Mouse (Mus musculus): Measurements from ENCODE around the gene Pakap. TPM values are rescaled to one million over a fixed set of nuclear protein-coding genes. Genes with fewer than 3 reads are reported as not detected.

The Pakap gene
- polyA plus RNA-seq, 1 experiment from 2014 or later: 10.5 TPM

- WGBS: 79% methylated on average over 11 of the region's 11 CpGs
- no peak for ATAC-seq (ENCODE audit: low FRiP score, low read depth)
Measured at GRCm38 (mm10) chr4:57703574-57704470, 135.8 kb downstream of the Pakap start.

GRCm38 (mm10) chr4:57704575-57704974 lies 136.6 kb downstream of the Pakap start:
- Histone ChIP-seq H3K27me3 (no peaks in the 10 kb centered on the region), H3K4me3 (no peak overlapping the region), H3K36me3 (peaks cover 4% of the 10 kb centered on the region), H3K4me2 (no peak overlapping the region), H3K9ac (no peak overlapping the region), H3K4me1 (replicated peaks) (no peaks in the 10 kb centered on the region), H3K9me3 (no peaks in the 10 kb centered on the region), H3K27ac (replicated peaks) (no peak overlapping the region)
- WGBS: 90% methylated on average over 7 of the region's 7 CpGs
- ATAC-seq (ENCODE audit: low FRiP score, low read depth): no peak

More at GRCm38 (mm10) chr4:57703574-57704470, 135.8 kb downstream of the Pakap start:
- Histone ChIP-seq H3K9ac (no peak overlapping the region), H3K9me3 (no peaks in the 10 kb centered on the region), H3K4me1 (replicated peaks) (no peaks in the 10 kb centered on the region), H3K27me3 (no peaks in the 10 kb centered on the region), H3K36me3 (no peaks in the 10 kb centered on the region), H3K27ac (replicated peaks) (no peak overlapping the region), H3K4me2 (no peak overlapping the region), H3K4me3 (no peak overlapping the region)

GRCm38 (mm10) chr4:57715849-57716248 lies 147.9 kb downstream of the Pakap start:
- peaks cover 5% of the 10 kb centered on the region; the same call in 1 of the 2 replicates for H3K4me1 ChIP-seq (replicated peaks)
- no peaks in the 10 kb centered on the region for H3K27me3 ChIP-seq
- no peak for ATAC-seq (ENCODE audit: low FRiP score, low read depth)

GRCm38 (mm10) chr4:57716735-57717134 lies 148.8 kb downstream of the Pakap start:
- no peak overlapping the region for H3K27ac ChIP-seq (replicated peaks)
- H3K27me3 ChIP-seq: no peaks in the 10 kb centered on the region
- no peak overlapping the region for H3K4me3 ChIP-seq
- WGBS: 34% methylated on average over 4 of the region's 4 CpGs
- H3K9me3 ChIP-seq: no peaks in the 10 kb centered on the region
- ATAC-seq (ENCODE audit: low FRiP score, low read depth): no peak
- H3K4me2 ChIP-seq: no peak overlapping the region
- peaks cover 7% of the 10 kb centered on the region; the same call in 1 of the 2 replicates for H3K4me1 ChIP-seq (replicated peaks)
- no peaks in the 10 kb centered on the region for H3K36me3 ChIP-seq
- no peak overlapping the region for H3K9ac ChIP-seq

More at GRCm38 (mm10) chr4:57715849-57716248, 147.9 kb downstream of the Pakap start:
- no peaks in the 10 kb centered on the region for H3K9me3 ChIP-seq
- H3K36me3 ChIP-seq: no peaks in the 10 kb centered on the region
- H3K4me2 ChIP-seq: no peak overlapping the region
- H3K9ac ChIP-seq: no peak overlapping the region
- no peak overlapping the region for H3K27ac ChIP-seq (replicated peaks)
- no peak overlapping the region for H3K4me3 ChIP-seq

DNA sequence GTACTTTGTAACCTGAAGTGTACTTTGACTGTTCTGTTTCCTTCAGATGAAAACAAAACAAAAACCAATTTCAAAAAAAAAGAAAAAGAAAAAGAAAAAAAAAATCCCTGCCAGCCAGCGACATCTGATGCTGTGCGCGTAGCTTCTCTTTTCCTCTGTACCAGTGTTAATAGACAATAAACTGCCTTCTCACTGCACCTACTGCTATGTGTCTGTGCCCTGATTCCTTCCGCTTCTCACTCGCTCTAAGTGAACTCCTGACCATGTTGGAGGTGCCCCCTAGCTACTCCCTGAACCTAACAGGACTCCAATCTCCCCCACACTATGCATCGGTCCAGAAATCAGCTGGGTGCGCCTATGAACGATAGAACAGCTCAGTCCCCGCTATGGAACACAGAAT lies 149.4 kb downstream of the Pakap start, which contains the start of gene Akap2:
Gene Akap2, plus strand, starts transcription at position 304 of the 400 bp plus-strand sequence.
- Histone ChIP-seq H3K4me3 (no peak within 1 kb of the TSS), H3K9me3 (no peaks in the 10 kb centered on the region), H3K36me3 (no peaks in the 10 kb centered on the region), H3K27me3 (no peaks in the 10 kb centered on the region), H3K27ac (replicated peaks) (no peak within 1 kb of the TSS), H3K4me1 (replicated peaks) (peaks cover 7% of the 10 kb centered on the region; the same call in 1 of the 2 replicates), H3K4me2 (no peak within 1 kb of the TSS), H3K9ac (no peak within 1 kb of the TSS)
- no peak for ATAC-seq (ENCODE audit: low FRiP score, low read depth)
- 77% methylated on average over 9 of the region's 9 CpGs for WGBS

- H3K27ac ChIP-seq (replicated peaks): no peak overlapping the region
- 93% methylated on average over 1 of the region's 1 CpGs for WGBS
Measured at GRCm38 (mm10) chr4:57719370-57719769, 151.4 kb downstream of the Pakap start.

DNA sequence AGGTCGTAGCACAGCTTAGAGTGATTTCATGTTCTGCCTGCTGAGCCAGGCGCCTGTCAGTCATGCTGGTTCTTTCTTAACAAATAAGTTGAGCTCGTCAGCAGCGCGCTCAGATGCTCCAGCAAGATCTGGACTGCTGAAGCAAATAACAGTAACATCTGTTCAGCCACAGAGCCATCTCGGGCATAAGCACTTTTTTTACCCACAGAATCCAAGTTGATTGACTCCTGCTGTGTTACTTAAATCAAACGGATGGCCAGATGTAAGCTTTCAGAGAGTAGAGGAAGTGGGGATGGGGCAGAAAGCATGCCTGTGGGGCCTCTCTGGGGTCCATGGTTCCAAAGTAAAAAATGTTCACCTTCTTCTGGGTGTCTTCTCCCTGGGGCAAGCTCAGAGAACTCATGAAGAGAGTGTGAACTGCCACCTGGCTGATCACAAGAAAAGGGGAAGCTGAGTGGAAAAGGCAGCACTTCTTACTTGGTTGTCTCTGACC lies 152.9 kb downstream of the Pakap start:
- WGBS: 29% methylated on average over 7 of the region's 7 CpGs
- peaks cover 7% of the 10 kb centered on the region; the same call in 1 of the 2 replicates for H3K4me1 ChIP-seq (replicated peaks)
- H3K9me3 ChIP-seq: no peaks in the 10 kb centered on the region
- H3K9ac ChIP-seq: no peak overlapping the region
- no peak overlapping the region for H3K4me2 ChIP-seq
- H3K27ac ChIP-seq (replicated peaks): no peak overlapping the region
- peak; percentile 38; the same call in 1 of the 2 replicates for ATAC-seq (ENCODE audit: low FRiP score, low read depth)
- no peaks in the 10 kb centered on the region for H3K27me3 ChIP-seq
- H3K36me3 ChIP-seq: no peaks in the 10 kb centered on the region
- no peak overlapping the region for H3K4me3 ChIP-seq

More at GRCm38 (mm10) chr4:57719370-57719769, 151.4 kb downstream of the Pakap start:
- Histone ChIP-seq H3K4me3 (no peak overlapping the region), H3K4me2 (no peak overlapping the region), H3K4me1 (replicated peaks) (peaks cover 7% of the 10 kb centered on the region; the same call in 1 of the 2 replicates), H3K27me3 (no peaks in the 10 kb centered on the region), H3K9me3 (no peaks in the 10 kb centered on the region), H3K36me3 (no peaks in the 10 kb centered on the region), H3K9ac (no peak overlapping the region)
- ATAC-seq (ENCODE audit: low FRiP score, low read depth): no peak

- Histone ChIP-seq H3K27me3 (no peaks in the 10 kb centered on the region), H3K9me3 (no peaks in the 10 kb centered on the region), H3K4me1 (replicated peaks) (peaks cover 4% of the 10 kb centered on the region; the same call in 1 of the 2 replicates), H3K9ac (no peak overlapping the region), H3K4me3 (no peak overlapping the region), H3K36me3 (no peaks in the 10 kb centered on the region), H3K4me2 (no peak overlapping the region), H3K27ac (replicated peaks) (no peak overlapping the region)
- 93% methylated on average over 4 of the region's 4 CpGs for WGBS
- no peak for ATAC-seq (ENCODE audit: low FRiP score, low read depth)
Measured at GRCm38 (mm10) chr4:57722296-57722695, 154.3 kb downstream of the Pakap start.

DNA sequence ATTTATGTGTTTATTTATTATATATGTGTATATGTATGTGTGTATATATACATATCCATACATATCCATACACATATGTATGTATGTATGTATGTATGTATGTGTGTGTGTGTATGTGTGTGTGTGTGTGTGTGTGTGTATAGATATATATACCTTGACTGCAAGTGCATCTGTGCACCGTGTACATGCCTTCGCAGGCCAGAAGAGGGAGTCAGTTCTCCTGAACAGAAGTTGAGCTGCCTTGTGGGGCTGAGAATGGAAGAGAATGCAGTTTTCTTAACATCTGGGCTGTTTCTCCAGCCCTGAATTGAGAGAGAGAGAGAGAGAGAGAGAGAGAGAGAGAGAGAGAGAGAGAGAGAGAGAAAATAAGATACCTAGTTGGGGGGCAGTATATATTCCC lies 155.7 kb downstream of the Pakap start:
- no peak overlapping the region for H3K9ac ChIP-seq
- no peak overlapping the region for H3K27ac ChIP-seq (replicated peaks)
- no peaks in the 10 kb centered on the region for H3K36me3 ChIP-seq
- no peak for ATAC-seq (ENCODE audit: low FRiP score, low read depth)
- WGBS: 47% methylated on average over 2 of the region's 2 CpGs
- no peaks in the 10 kb centered on the region for H3K9me3 ChIP-seq
- H3K4me3 ChIP-seq: no peak overlapping the region
- no peaks in the 10 kb centered on the region for H3K27me3 ChIP-seq
- peaks cover 4% of the 10 kb centered on the region; the same call in 1 of the 2 replicates for H3K4me1 ChIP-seq (replicated peaks)
- no peak overlapping the region for H3K4me2 ChIP-seq

DNA sequence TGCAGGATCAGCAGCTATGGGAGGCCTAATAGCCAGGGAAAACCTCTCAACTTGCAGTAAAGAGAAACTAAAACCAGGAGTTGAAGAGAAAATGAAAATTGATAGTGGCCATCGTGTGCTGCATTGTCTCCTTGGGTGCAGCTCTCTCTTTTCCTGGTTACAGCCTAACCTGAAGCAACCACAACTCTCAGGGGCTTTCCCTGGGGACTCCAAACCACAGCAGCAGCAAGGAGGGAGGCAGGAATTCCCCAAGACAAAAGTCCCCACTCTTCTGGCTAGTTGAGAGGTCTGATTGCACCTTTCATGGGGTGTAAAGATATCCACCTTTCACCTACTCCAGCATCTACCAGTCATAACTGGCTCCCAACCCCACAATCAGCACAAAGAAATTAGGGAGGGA lies 157.6 kb downstream of the Pakap start:
- H3K4me1 ChIP-seq (replicated peaks): peaks cover 4% of the 10 kb centered on the region; the same call in 1 of the 2 replicates
- H3K9ac ChIP-seq: no peak overlapping the region
- H3K27ac ChIP-seq (replicated peaks): no peak overlapping the region
- no peak for ATAC-seq (ENCODE audit: low FRiP score, low read depth)
- no peaks in the 10 kb centered on the region for H3K9me3 ChIP-seq
- H3K4me2 ChIP-seq: no peak overlapping the region
- H3K27me3 ChIP-seq: no peaks in the 10 kb centered on the region
- no peak overlapping the region for H3K4me3 ChIP-seq
- WGBS: 93% methylated on average over 1 of the region's 1 CpGs
- no peaks in the 10 kb centered on the region for H3K36me3 ChIP-seq

- H3K4me2 ChIP-seq: no peak overlapping the region
- no peaks in the 10 kb centered on the region for H3K27me3 ChIP-seq
- H3K9ac ChIP-seq: no peak overlapping the region
- 90% methylated on average over 4 of the region's 4 CpGs for WGBS
- H3K36me3 ChIP-seq: no peaks in the 10 kb centered on the region
- H3K4me1 ChIP-seq (replicated peaks): no peaks in the 10 kb centered on the region
- H3K4me3 ChIP-seq: no peak overlapping the region
- no peaks in the 10 kb centered on the region for H3K9me3 ChIP-seq
- no peak overlapping the region for H3K27ac ChIP-seq (replicated peaks)
- ATAC-seq (ENCODE audit: low FRiP score, low read depth): no peak
Measured at GRCm38 (mm10) chr4:57728611-57729183, 160.7 kb downstream of the Pakap start.

- 85% methylated on average over 6 of the region's 6 CpGs for WGBS
- no peaks in the 10 kb centered on the region for H3K36me3 ChIP-seq
- no peak for ATAC-seq (ENCODE audit: low FRiP score, low read depth)
Measured at GRCm38 (mm10) chr4:57730047-57730446, 162.1 kb downstream of the Pakap start.

More at GRCm38 (mm10) chr4:57730047-57730446, 162.1 kb downstream of the Pakap start:
- Histone ChIP-seq H3K9me3 (no peaks in the 10 kb centered on the region), H3K4me1 (replicated peaks) (no peaks in the 10 kb centered on the region), H3K27ac (replicated peaks) (no peak overlapping the region), H3K4me3 (no peak overlapping the region), H3K27me3 (no peaks in the 10 kb centered on the region), H3K4me2 (no peak overlapping the region), H3K9ac (no peak overlapping the region)
